ENCODE assay signal across 8 mouse cellular contexts in genomic region chr1:119033450-119034162, GRCm38 (mm10). TPM values are rescaled to one million over a fixed set of nuclear protein-coding genes. Genes with fewer than 3 reads are reported as not detected.
DNase-seq lines count a peak whose midpoint lies in the region; ATAC-seq and TF ChIP-seq lines count a peak whose summit lies in the region.

No protein-coding gene starts in this region.

- H3K36me3 ChIP-seq in forebrain, embryonic 13.5 days (ENCODE audit: poor library complexity, severe bottlenecking) = no peaks in the 10 kb centered on the region
- no peaks in the 10 kb centered on the region for H3K36me3 ChIP-seq in heart, embryonic 14.5 days (ENCODE audit: control insufficient read depth, insufficient read depth, low read length)
- H3K36me3 ChIP-seq in lung, postnatal 0 days (ENCODE audit: insufficient read depth, low read length) = no peaks in the 10 kb centered on the region

- 29% methylated on average over 3 of the region's 3 CpGs for WGBS in forebrain, embryonic 13.5 days
- 51% methylated on average over 3 of the region's 3 CpGs for WGBS in heart, embryonic 14.5 days
- WGBS in lung, postnatal 0 days = 60% methylated on average over 2 of the region's 3 CpGs

- peak overlapping the region; percentile 38 for H3K9ac ChIP-seq in forebrain, embryonic 13.5 days
- peak overlapping the region; percentile 55; the same call in 1 of the 2 replicates for H3K9ac ChIP-seq in heart, embryonic 14.5 days (ENCODE audit: low read length)
- H3K9ac ChIP-seq in lung, postnatal 0 days (replicated peaks; ENCODE audit: low read depth) = no peak overlapping the region; the same call in 1 of the 2 replicates

- TF ChIP-seq CTCF in lung, postnatal 0 days (IDR thresholded peaks at IDR 0.05) = no peak

- H3K4me2 ChIP-seq in forebrain, embryonic 13.5 days = peak overlapping the region; percentile 43
- H3K4me2 ChIP-seq in heart, embryonic 14.5 days (ENCODE audit: low read length) = 0 out of 2 replicates have a peak overlapping the region, but pooled peaks have one; percentile 38
- no peak overlapping the region for H3K4me2 ChIP-seq in lung, postnatal 0 days (replicated peaks; ENCODE audit: low read depth, low read length)

- peaks cover 47% of the 10 kb centered on the region for H3K4me1 ChIP-seq in forebrain, embryonic 13.5 days
- H3K4me1 ChIP-seq in heart, embryonic 14.5 days (ENCODE audit: control insufficient read depth in 2 of 2, insufficient read depth in 2 of 2, low read length in 2 of 2) = peaks cover 19 to 21% of the 10 kb centered on the region in 2 experiments
- H3K4me1 ChIP-seq in lung, postnatal 0 days (ENCODE audit: insufficient read depth, low read depth, low read length) = no peaks in the 10 kb centered on the region

- H3K4me3 ChIP-seq in forebrain, embryonic 13.5 days = no peak overlapping the region
- H3K4me3 ChIP-seq in heart, embryonic 14.5 days (ENCODE audit: control insufficient read depth in 1 of 2, insufficient read depth in 1 of 2, low read depth in 1 of 2, low read length in 2 of 2) = no peak overlapping the region
- no peak overlapping the region for H3K4me3 ChIP-seq in lung, postnatal 0 days (ENCODE audit: low read depth, low read length)

- H3K27me3 ChIP-seq in forebrain, embryonic 13.5 days = no peaks in the 10 kb centered on the region
- no peaks in the 10 kb centered on the region for H3K27me3 ChIP-seq in heart, embryonic 14.5 days (ENCODE audit: control insufficient read depth, insufficient read depth, low read length)
- H3K27me3 ChIP-seq in lung, postnatal 0 days (replicated peaks; ENCODE audit: insufficient read depth, low read length) = no peaks in the 10 kb centered on the region

- peak overlapping the region; percentile 89 for H3K27ac ChIP-seq in forebrain, embryonic 13.5 days
- peak overlapping the region; percentile 80 to 90 for H3K27ac ChIP-seq in heart, embryonic 14.5 days (replicated peaks in 1 of 2; ENCODE audit: control insufficient read depth in 1 of 2, insufficient read depth in 1 of 2, low read depth in 2 of 2, low read length in 2 of 2)
- peak overlapping the region; percentile 76 for H3K27ac ChIP-seq in lung, postnatal 0 days (ENCODE audit: low read length)

- no peak for TF ChIP-seq EP300 in lung, postnatal 0 days (IDR thresholded peaks at IDR 0.05)

- no peaks in the 10 kb centered on the region for H3K9me3 ChIP-seq in forebrain, embryonic 13.5 days (replicated peaks)
- H3K9me3 ChIP-seq in heart, embryonic 14.5 days (ENCODE audit: control insufficient read depth, low read length) = no peaks in the 10 kb centered on the region
- no peaks in the 10 kb centered on the region for H3K9me3 ChIP-seq in lung, postnatal 0 days (ENCODE audit: low read length)

- peak; percentile 92 for ATAC-seq in forebrain, embryonic 13.5 days
- peak; percentile 83 for ATAC-seq in heart, embryonic 14.5 days (ENCODE audit: insufficient number of reproducible peaks, insufficient read depth, low FRiP score, low read depth)
- ATAC-seq in lung, postnatal 0 days = peak; percentile 82

- DNase-seq in 3T3-L1 (ENCODE audit: low read depth, low spot score) = peak; percentile 93
- peak; percentile 14 to 28 for DNase-seq in adrenal gland, adult 18-20 months (ENCODE audit: low spot score in 2 of 2)
- DNase-seq in layer of hippocampus, adult 9-11 months = peak; percentile 86
- DNase-seq in lung, postnatal 0 days (ENCODE audit: low spot score) = peak; percentile 86
- DNase-seq in retina, postnatal 1 day = peak; percentile 74
- no peak for DNase-seq in spleen, adult 18-20 months

RNA-seq across cellular contexts. Expression of gene Gli2, which starts 19.8 kb away (rescaled TPM):
- 1 to 10 TPM in 1 of 2 experiments, under 1 TPM in 1; 0.53 to 1.1 TPM for total RNA-seq in adrenal gland, adult 18-20 months (2021)
- polyA plus RNA-seq in forebrain, embryonic 13.5 days (2015; fragmentation: Nextera tagmentation; extraction: Ambion mirVana) = 5.6 and 6.5 TPM in 2 replicates
- 3.9 and 4.2 TPM in 2 replicates for polyA plus RNA-seq in heart, embryonic 14.5 days (2014; fragmentation: Nextera tagmentation; extraction: Ambion mirVana)
- 1.9 and 2.7 TPM in 2 replicates for polyA plus RNA-seq in lung, postnatal 0 days (2015; fragmentation: Nextera tagmentation; extraction: Ambion mirVana)

Comparison
In these comparisons a context has a peak if more than half of its experiments do, and no peak if none do; other contexts are left out.
1. DNase-seq: peak in 3T3-L1 (single experiment), adrenal gland, adult 18-20 months (2 of 2), layer of hippocampus, adult 9-11 months (single experiment), lung, postnatal 0 days (single experiment) and retina, postnatal 1 day (single experiment); none in spleen, adult 18-20 months (0 of 2).
2. Peak in every context shown above with its lines, with median percentiles within 50 percentile points of each other: ATAC-seq and H3K27ac ChIP-seq.